Mouse (Mus musculus): Measurements from ENCODE around the gene Elovl5.

Gene Elovl5

DNA sequence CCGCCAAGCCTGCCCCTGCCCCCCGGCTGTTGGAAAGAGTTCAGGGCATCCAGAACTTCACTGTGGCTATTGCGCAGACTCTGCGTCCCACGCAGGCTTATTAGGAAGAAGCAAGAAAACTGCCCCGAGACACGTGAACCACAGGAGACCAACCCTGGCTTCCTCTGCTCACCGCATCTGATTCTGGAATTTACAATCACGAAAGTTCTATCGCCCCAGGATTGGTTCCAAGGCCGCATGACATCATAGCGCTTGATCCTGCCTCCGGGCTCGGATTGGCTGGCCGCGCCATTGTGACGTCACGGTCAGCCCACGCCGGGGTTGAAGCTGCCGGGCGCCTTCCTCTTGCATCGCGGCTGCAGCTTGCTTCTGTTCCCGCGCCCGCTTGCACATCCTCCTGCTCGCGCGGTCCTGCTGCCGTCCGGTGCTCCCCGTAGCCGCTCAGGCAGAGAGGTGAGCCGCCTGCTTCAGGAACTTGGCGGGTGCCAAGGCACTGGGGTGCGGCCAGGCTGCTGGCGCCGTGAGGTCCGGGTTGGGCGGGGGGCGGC, at the start of gene Elovl5:
TSS of gene Elovl5 (plus strand) at position 291 of the 548 bp plus-strand sequence.
- peak; percentile 98 for DNase-seq (ENCODE audit: low spot score)

DNA sequence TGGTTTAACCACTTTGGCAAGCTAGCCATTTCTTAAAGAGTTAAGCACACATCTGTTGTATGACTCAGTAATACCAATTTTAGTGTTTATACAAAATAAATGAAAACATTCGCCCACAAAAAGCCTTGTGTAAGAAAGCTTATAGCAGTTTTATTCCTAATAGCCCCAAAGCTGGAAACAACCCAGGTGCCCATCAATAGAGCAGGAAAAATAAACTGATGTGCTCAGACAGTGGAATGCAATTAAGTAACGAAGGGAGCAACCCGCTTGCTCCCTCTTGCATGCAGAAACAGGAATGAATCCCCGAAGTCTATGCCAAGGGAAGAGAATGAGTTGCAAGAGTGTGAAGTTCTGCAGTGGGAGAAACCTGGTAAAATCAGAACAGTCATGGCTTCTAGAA, 25.7 kb upstream of the Elovl5 start:
- DNase-seq (ENCODE audit: low spot score), result no peak

DNA sequence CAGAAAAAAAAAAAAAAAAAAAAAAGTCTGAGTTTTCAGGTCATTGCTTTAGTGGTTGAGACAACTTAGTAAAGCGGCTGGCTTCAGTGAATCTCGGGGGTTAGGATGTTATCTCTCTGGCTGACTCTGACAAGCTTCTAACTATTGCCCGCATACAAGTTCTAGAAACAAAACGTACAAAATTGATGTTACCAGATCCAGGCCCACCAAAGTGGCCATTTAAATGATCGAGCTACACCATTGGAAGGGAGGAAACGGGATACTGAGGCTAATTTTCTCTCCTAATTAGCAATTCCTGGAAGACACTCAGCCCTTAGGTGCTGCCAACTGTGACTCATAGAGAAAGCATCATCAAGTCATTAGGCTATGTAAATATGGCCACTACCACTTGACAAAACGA, 18.6 kb upstream of the Elovl5 start:
- no peak for DNase-seq (ENCODE audit: low spot score)

DNA sequence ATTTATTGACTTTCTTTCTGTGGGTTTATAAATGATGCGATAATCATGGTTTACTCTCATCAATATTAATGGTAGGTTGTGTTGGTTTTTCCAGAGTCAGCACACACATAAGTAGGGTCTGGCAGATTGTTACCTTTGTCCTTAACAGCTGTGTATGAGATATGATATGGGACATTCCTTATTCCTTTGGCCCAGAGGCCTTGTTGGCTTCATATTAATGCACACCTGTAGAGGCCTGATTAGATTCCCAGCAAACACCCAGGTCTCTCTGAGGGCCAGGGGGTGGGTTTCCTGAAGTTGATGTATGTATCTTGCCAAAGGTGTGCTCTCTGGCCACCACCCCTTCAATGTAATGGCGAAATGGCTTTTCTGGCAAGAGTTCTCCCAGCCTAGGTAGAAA, 13.0 kb upstream of the Elovl5 start:
- no peak for DNase-seq (ENCODE audit: low spot score)

- DNase-seq (ENCODE audit: low spot score), result peak; percentile 31
These were observed 7.4 kb upstream of the Elovl5 start for GRCm38 (mm10) chr9:77909572-77910269.

GRCm38 (mm10) chr9:77910270-77911240, 6.6 kb upstream of the Elovl5 start:
- DNase-seq (ENCODE audit: low spot score), result peak; percentile 94

- peak; percentile 38 for DNase-seq (ENCODE audit: low spot score)
These were observed 5.5 kb upstream of the Elovl5 start for GRCm38 (mm10) chr9:77911508-77912229.

DNA sequence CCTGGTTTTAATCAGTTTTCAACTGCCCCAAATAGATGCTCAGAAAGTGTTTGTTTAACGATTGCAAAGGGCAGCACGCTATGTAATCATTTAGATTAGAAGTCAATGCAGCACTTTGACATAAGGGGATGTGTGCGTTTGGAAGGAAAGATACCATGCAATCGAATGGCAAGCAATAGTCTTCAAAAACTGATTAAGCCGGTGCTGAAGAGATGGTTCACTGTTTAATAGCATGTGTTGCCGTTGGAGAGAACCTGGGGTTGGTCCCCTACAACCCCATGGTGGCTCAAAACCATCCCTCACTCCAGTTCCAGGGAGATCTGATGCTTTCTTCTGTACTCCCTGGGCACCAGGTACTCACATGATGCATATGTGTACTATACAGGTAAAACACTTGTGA, 4.9 kb upstream of the Elovl5 start:
- DNase-seq (ENCODE audit: low spot score), result no peak

- DNase-seq (ENCODE audit: low spot score), result no peak
These were observed 2.5 kb upstream of the Elovl5 start for GRCm38 (mm10) chr9:77914616-77915015.

DNA sequence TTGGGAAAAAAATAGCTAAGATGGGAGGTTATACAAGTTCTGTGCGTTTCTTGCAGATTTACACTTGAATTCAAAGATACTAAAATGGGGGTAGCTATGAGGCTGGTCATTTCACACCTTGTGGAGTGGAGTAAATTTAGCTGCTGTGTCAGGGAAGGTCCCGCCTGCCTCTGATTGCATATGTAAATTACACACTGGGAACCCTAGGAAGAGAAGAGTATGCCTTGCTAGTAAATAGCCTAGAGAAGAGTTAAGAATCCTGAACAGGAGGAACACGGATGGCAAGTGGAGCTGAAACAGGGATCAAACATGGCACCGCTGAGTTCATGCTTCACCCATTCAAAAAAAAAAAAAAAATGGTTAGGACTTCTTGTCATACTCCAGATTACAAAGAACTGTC, 1.4 kb upstream of the Elovl5 start:
- DNase-seq (ENCODE audit: low spot score), result no peak

DNA sequence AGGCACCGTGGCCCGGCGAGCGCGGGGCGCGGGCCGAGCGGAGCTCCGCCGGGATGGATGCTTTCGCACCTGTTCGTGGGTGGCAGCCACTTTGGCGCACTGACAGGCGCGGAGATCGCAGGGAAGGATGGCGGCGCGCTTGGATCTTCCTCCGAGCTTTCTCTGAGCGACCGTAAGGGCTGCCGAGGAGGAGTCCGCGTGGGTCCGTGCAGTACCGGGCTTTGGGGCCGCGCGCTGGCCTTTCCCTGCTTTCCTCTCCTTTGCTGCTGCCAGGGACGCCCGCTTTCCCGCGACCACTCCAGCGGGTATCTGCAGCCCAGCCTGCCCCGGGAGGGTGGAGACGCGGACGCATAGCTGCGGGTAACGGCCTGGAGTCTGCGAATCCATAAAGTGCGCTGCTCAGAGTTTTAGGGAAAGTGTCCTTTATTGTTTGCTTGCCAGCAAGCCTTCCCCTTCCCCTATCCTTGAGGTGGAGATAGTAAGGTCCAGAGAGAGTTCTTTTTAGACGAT, 513 bp downstream of the Elovl5 start:
- DNase-seq (ENCODE audit: low spot score), result peak; percentile 47

DNA sequence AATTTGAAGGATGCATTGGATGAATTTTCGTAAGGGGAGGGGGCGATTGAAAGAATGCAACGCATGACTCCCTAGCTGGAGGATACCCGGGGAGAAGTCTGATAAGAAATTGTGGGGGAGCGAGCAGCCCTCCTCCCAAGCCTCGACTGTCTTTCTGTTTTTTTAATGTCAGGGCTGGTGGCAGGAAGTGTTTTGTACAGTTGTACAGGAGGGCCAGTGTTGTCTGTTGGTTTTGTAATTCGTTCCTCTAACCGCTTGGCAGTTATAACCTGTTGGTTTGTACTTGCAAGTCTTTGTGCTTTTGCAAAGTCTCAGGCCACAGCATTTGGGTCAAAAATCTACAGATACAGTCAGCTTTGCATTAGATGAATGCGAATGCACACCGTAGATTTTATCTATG, 1.0 kb downstream of the Elovl5 start:
- no peak for DNase-seq (ENCODE audit: low spot score)

DNA sequence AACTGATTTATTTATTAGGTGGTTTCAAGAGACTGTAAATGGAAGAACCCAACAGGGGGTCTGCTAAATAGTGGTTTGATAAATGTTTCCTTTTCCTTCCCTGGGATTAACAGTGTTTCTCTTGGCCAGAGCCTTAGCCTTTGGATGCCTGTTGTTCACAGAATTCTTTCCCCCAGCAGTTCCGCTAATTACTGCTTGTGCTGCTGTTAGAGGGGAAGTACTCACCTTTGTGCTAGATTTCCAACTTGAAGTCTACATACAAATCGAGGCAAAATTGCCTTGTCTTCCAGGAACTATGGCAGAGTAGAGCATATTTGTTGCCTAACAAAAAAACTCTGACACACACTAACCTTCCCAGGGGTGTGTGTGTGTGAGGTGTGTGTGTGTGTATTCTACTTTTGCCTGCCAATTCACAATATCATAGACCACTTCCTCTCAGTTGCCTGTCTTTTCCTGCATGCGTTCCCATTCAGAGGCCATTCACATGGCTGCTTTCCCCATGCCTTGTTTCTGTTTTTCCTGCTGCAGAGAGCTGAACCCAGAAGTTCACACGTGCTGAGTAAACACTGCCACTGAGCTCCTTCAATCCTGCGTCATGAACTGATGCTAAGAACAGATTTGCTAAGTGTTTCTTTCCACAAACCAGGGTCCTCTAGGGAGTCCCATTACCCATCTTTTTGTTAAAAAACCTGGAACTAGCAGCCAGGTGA, 2.0 kb downstream of the Elovl5 start:
- DNase-seq (ENCODE audit: low spot score), result no peak

DNA sequence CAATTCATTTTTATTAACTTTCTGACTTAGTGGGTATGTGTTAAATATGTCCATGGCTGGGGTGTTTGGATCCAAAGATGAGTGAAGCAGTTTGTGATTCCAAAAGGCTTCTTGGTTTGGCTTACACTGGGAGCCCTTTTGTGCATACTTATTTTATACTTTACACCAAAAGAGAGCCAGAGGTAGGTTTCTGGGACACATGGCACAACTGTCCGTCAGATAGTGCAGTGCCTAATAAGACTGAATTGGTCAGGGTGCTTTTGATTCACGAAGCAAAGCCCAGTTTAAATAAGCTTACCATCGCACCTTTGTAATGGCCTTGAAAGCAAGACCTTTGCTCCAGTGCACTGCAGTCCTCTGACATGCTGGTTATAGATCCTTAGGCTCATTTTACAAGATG, 3.3 kb downstream of the Elovl5 start:
- no peak for DNase-seq (ENCODE audit: low spot score)

GRCm38 (mm10) chr9:77921366-77922260, 4.4 kb downstream of the Elovl5 start:
- no peak for DNase-seq (ENCODE audit: low spot score)

DNA sequence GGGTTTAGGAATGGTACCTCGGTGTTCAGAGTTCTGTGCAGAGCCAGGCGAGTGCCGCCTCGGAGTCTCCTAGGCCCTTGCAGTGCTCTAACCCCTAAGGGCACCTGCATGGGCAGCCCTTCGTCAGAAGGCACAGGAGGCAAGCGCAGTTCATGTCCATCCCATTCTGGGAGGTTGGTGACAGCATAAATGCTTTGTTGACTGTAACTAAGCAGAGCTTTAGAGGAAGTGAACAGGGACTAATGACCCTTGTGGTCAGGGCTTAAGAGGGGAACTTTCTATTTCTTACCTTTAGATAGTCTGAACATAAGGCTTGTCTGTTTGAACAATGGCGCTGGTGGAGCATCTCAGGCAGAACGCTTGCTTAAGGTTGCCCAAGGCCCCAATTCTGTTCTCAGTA, 6.6 kb downstream of the Elovl5 start:
- DNase-seq (ENCODE audit: low spot score), result no peak

DNA sequence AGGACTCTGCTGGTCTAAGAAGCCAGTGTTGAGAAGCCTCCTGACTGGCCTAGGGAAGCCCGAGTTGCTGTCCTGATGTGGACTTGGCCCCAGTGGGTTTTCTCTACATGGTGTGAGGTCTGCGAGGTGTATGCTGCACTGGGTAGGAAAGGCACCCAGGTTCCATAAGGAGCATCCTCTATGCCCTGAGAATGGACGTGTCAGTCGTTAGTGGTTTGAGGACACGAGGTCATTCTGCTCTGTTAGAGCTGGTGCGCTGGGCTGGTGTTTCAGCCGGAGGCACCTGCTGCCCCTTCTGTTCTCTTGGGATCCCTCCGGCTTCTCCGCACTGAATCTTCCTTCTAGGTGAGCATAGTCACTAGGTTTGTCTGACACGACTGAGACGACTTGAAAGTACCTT, 7.0 kb downstream of the Elovl5 start:
- no peak for DNase-seq (ENCODE audit: low spot score)

DNA sequence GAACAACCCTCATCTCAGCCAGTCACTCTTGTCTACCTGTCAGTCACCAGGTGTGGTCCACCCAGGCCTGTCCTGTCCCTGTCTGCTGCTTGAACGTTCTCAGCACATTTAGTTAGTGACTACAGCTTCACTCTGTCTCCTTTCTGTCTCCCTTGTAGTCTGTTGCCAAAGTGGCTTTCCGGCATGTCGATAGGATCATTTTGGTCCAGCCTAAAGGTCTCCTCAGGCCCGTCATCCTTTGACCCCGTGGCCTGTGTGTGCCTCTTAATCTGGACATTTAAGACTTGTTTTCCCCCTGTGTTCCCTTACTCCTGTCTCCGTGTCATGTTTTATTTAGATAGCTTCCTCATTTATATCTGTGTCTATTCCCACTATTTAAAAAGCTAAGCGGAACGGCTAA, 9.0 kb downstream of the Elovl5 start:
- no peak for DNase-seq (ENCODE audit: low spot score)

DNA sequence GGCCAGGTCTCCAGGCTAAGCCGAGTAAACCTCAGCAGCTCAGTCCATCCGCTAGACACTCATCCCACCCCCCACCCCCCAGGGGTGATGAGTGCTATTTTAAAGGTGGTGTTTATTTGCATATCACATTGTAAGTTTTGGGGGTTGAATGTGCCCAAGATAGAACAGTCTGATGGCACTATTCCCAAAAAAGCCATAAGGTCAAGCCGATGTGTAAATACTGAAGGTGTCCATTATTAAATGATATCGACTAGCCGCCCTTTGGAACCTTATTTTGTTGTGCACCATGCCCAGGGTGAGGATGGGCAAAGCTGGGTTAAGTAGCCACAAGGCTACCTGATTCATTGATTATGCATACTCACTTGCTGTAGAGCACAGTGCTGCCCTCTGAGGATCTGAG, 9.7 kb downstream of the Elovl5 start:
- no peak for DNase-seq (ENCODE audit: low spot score)

- DNase-seq (ENCODE audit: low spot score), result no peak
These were observed 10.3 kb downstream of the Elovl5 start for GRCm38 (mm10) chr9:77927431-77927830.

Data from embryo, embryonic 10.5 days (tissue).